Mouse (Mus musculus) midbrain, embryonic 14.5 days (tissue): ENCODE measurements around the gene Tshz3. TPM values are rescaled to one million over a fixed set of nuclear protein-coding genes. Genes with fewer than 3 reads are reported as not detected.

Source experiments
- ATAC-seq: fragments of 200-750 bp; cut with Nextera tagmentation; 2 replicates; pipeline ENCODE4 v1.8.0; 2017; ENCODE audit warnings: moderate number of reproducible peaks, moderate library complexity; ENCODE audit not compliant: low FRiP score, low TSS enrichment
- DNase-seq: peaks from one replicate; pipeline ENCODE4 v3.0.0-alpha.2; 2015
- H3K27ac ChIP-seq: fragments of 300-500 bp; sonication (generic); replicated peaks from 2 replicates; pipeline ENCODE4 v1.5.1; 2014; ENCODE audit warnings: mild to moderate bottlenecking, low read depth, low read length, moderate library complexity
- H3K27me3 ChIP-seq: fragments of 300-500 bp; sonication (generic); 2 replicates; pipeline ENCODE4 v1.6.1; 2014; ENCODE audit warnings: low read length, control low read depth, mixed read lengths; ENCODE audit not compliant: control insufficient read depth, insufficient read depth
- H3K36me3 ChIP-seq: fragments of 300-500 bp; sonication (generic); 2 replicates; pipeline ENCODE4 v1.6.1; 2014; ENCODE audit warnings: low read length, control low read depth; ENCODE audit not compliant: control insufficient read depth, insufficient read depth
- H3K4me1 ChIP-seq: fragments of 300-500 bp; sonication (generic); 2 replicates; pipeline ENCODE4 v1.6.1; 2014; ENCODE audit warnings: mild to moderate bottlenecking, antibody characterized with exemption, low read length, control low read depth; ENCODE audit not compliant: control insufficient read depth, insufficient read depth
- H3K4me2 ChIP-seq: fragments of 300-500 bp; sonication (generic); 2 replicates; pipeline ENCODE4 v1.6.1; 2014; ENCODE audit warnings: mild to moderate bottlenecking, low read length, moderate library complexity
- H3K4me3 ChIP-seq: fragments of 300-500 bp; sonication (generic); replicated peaks from 2 replicates; pipeline ENCODE4 v1.5.1; 2014; ENCODE audit warnings: low read depth, low read length
- H3K9ac ChIP-seq: fragments of 300-500 bp; sonication (generic); replicated peaks from 2 replicates; pipeline ENCODE4 v1.6.1; 2014; ENCODE audit warnings: mild to moderate bottlenecking, low read length, moderate library complexity
- H3K9me3 ChIP-seq: fragments of 300-500 bp; sonication (generic); 2 replicates; pipeline ENCODE4 v1.6.1; 2016; ENCODE audit warnings: low read length, control low read depth, mixed read lengths; ENCODE audit not compliant: control insufficient read depth
- WGBS: fragments of 180-500 bp; shearing (Covaris S2); extraction: QIAGEN DNeasy Blood & Tissue Kit; methylation state at CpG from one replicate; pipeline ENCODE4 v1.1.7; 2014; 5-methylcytosine and 5-hydroxymethylcytosine counted together
- polyA plus RNA-seq: library from polyadenylated mRNA; unstranded; fragments of >200 nt; fragmentation: Nextera tagmentation; extraction: Ambion mirVana; gene quantifications from 2 replicates; pipeline ENCODE4 v1.2.1, GENCODE M21; 2014

Gene Tshz3
- polyA plus RNA-seq, 1 experiment from 2014 or later = 13.6 TPM

DNA sequence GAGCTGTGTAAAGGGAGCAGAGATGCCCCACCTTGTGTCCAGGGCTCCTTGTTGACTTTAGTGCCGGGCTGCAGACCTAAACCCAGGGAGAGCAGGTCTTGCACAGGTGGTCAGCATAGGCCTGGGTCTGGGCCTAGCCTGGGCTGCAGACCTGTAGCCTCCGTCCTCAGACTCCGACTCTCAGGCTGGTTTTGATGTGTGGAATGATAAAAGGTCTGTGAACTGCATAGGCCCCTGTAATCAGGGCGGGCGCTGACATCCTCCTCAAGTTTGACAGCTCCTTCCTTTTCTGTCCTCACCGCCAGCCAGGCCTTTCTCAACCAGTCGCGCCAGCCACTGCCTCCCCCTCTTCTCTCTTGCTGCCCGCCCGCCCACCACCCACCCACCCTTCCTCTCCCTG, 8.7 kb downstream of the Tshz3 start:
- no peak for DNase-seq
- WGBS = 25% methylated on average over 10 of the region's 10 CpGs
- ATAC-seq = peak; percentile 49; the same call in 1 of the 2 replicates
- Histone ChIP-seq H3K4me2 (0 out of 2 replicates have a peak overlapping the region, but pooled peaks have one; percentile 1), H3K36me3 (no peaks in the 10 kb centered on the region), H3K9ac (no peak overlapping the region; the same call in 1 of the 2 replicates), H3K9me3 (no peaks in the 10 kb centered on the region), H3K27ac (no peak overlapping the region), H3K27me3 (no peaks in the 10 kb centered on the region), H3K4me3 (no peak overlapping the region), H3K4me1 (peaks cover 31% of the 10 kb centered on the region)

DNA sequence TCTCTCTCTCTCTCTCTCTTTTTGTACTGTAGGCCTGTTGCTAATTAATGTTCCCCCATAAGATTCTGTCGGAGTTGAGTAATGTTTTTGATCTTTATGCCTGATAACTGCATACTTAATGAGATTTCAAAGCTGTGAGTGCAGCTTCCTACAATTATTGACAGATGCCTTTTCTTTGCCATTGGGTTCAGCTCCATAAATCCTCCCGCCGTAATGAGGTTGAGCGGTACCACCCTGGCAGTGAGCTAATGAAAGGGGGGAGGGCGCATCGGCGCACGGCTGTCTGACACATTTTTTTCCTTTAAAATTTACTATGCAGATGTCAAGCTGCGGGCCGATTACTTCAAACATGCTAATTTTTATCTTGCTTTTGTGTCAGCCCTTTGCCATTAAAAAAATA, 9.3 kb downstream of the Tshz3 start:
- WGBS = 13% methylated on average over 10 of the region's 10 CpGs
- H3K27me3 ChIP-seq = no peaks in the 10 kb centered on the region
- 0 out of 2 replicates have a peak overlapping the region, but pooled peaks have one; percentile 2 for H3K9ac ChIP-seq
- H3K9me3 ChIP-seq = no peaks in the 10 kb centered on the region
- H3K27ac ChIP-seq = no peak overlapping the region
- H3K36me3 ChIP-seq = no peaks in the 10 kb centered on the region
- DNase-seq (peak; percentile 72), ATAC-seq (peak; percentile 62; the same call in 1 of the 2 replicates)
- peak overlapping the region; percentile 36 for H3K4me2 ChIP-seq
- no peak overlapping the region for H3K4me3 ChIP-seq
- peaks cover 31% of the 10 kb centered on the region for H3K4me1 ChIP-seq

DNA sequence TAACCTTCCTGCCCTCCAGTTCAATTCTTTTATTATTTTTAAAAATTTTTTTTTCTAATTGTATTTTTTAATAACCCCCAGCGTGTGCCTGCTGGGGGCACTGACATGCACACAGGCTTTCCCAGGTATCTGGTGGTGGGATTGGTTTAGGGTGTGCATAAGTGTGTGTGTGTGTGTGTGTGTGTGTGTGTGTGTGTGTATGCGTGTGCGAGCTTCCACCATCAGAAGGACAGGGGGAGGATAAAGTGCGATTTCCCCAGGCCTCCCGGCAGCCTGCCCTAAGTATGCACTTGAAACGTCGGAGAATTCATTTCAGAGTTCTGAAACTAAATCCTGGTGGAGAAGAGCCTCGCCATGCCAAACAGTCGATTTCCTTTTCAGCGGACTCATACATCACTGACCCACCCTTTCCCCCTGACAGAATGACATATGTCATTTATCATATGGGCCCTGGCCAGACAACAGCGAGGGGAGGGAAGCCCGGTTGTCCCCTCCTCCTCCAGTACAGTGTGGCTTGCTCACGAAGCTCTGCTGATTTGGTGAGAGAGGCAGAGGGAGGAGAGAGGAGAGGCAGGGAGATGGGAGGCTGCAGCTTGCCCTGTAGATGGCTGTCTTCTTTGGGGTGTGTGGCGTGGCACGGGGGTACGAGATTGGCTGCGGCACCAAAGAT, 9.9 kb downstream of the Tshz3 start:
- Histone ChIP-seq H3K4me3 (no peak overlapping the region), H3K27me3 (no peaks in the 10 kb centered on the region), H3K9ac (0 out of 2 replicates have a peak overlapping the region, but pooled peaks have one; percentile 4), H3K4me2 (peak overlapping the region; percentile 36), H3K9me3 (no peaks in the 10 kb centered on the region), H3K27ac (peak overlapping the region; percentile 72), H3K4me1 (peaks cover 31% of the 10 kb centered on the region), H3K36me3 (no peaks in the 10 kb centered on the region)
- ATAC-seq = no peak
- no peak for DNase-seq
- WGBS = 44% methylated on average over 17 of the region's 17 CpGs

DNA sequence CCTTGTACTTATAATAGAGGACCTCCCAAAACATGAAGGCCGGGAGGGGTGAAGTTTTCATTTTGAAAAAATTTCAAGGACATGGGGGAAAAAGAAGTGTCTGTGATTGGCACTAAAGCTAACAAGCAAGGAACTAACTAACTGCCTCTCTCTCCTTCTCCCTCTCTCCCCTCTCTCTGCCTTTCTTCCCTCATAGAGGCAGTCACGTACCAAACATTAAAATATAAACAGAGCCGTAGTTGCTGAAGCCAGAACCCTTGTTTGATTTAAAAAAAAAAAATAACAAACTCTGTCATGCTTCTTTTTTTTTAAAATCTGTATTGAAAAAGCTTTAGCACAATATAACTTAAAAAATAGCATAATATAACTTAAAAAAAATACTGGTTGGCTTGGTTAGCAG, 10.9 kb downstream of the Tshz3 start:
- Histone ChIP-seq H3K4me1 (peaks cover 31% of the 10 kb centered on the region), H3K36me3 (no peaks in the 10 kb centered on the region), H3K4me3 (no peak overlapping the region), H3K27me3 (no peaks in the 10 kb centered on the region), H3K9me3 (no peaks in the 10 kb centered on the region), H3K27ac (no peak overlapping the region), H3K9ac (no peak overlapping the region), H3K4me2 (no peak overlapping the region)
- ATAC-seq = no peak
- 71% methylated on average over 3 of the region's 3 CpGs for WGBS
- no peak for DNase-seq

DNA sequence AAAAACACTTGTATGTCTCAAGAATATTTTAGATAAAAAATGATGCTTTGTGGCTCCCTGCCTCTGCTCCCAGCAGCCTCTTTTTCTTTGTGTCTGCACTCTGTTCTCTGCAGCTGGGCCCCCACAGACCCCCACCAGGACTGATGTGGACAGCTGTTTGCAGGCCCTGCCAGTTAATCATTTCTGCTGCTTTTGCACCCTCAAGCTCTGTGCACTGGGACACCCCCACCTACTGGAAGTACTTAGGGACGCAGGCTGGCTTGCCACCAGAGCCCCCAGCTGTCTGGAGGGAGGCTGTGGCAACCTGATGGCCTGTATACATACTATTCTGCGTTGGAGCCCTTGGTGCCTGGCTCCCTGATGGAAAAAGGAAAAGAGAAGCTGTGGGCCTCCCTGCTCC, 11.3 kb downstream of the Tshz3 start:
- no peak for ATAC-seq
- no peak overlapping the region; the same call in 1 of the 2 replicates for H3K9ac ChIP-seq

DNA sequence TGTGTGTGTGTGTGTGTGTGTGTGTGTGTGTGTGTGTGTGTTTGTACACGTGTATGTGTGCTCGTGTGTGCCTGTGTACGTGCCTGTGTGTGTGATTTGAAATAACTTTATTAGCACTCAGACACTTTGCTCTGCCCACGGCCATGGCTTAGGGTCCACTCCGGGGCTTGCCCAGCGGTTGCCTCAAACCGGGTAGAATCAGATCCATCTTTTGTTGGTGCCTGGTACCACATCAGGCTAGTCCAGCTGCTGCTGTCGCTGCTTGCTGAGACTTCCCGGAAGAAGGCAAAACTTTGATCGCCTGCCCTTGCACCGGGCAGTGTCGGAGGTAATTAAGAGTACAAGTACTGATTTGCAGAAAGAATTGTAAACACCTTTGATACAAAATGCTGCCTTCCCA, 12.1 kb downstream of the Tshz3 start:
- Histone ChIP-seq H3K27ac (no peak overlapping the region), H3K9me3 (no peaks in the 10 kb centered on the region)
- no peak for ATAC-seq

More for the DNA sequence above, 11.3 kb downstream of the Tshz3 start:
- no peak overlapping the region for H3K4me2 ChIP-seq
- H3K27me3 ChIP-seq = no peaks in the 10 kb centered on the region
- H3K4me1 ChIP-seq = peaks cover 31% of the 10 kb centered on the region
- no peaks in the 10 kb centered on the region for H3K36me3 ChIP-seq
- WGBS = 19% methylated on average over 2 of the region's 2 CpGs
- no peak overlapping the region for H3K4me3 ChIP-seq
- DNase-seq = peak; percentile 59
- H3K27ac ChIP-seq = no peak overlapping the region
- H3K9me3 ChIP-seq = no peaks in the 10 kb centered on the region

DNA sequence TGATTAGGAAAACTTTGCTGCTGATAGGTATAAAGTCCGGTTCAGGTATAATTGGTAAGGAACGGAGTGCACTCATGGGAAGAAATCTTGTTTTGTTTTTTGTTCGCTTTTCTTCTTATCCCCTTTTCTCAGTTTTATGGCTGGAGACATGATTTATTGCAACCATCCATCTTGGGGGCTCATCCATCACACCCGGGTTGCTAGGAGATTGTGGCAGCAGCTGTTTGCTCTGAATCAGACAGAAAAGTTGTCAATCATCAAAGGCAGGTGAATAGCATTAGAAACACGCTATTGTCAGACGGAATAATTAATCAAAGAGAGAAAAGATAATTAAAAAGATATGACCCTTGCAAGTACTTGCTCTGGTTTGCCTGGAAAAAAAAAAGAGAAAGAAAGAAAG, 12.5 kb downstream of the Tshz3 start:
- no peak for ATAC-seq
- DNase-seq = no peak
- Histone ChIP-seq H3K9ac (no peak overlapping the region), H3K4me1 (peaks cover 30% of the 10 kb centered on the region), H3K9me3 (no peaks in the 10 kb centered on the region), H3K36me3 (no peaks in the 10 kb centered on the region), H3K4me3 (no peak overlapping the region), H3K27me3 (no peaks in the 10 kb centered on the region), H3K27ac (no peak overlapping the region), H3K4me2 (no peak overlapping the region)
- 35% methylated on average over 6 of the region's 6 CpGs for WGBS

More for the DNA sequence above, 12.1 kb downstream of the Tshz3 start:
- WGBS = 35% methylated on average over 12 of the region's 12 CpGs
- no peaks in the 10 kb centered on the region for H3K36me3 ChIP-seq
- H3K27me3 ChIP-seq = no peaks in the 10 kb centered on the region
- H3K9ac ChIP-seq = no peak overlapping the region
- DNase-seq = no peak
- no peak overlapping the region for H3K4me3 ChIP-seq
- no peak overlapping the region for H3K4me2 ChIP-seq
- H3K4me1 ChIP-seq = peaks cover 31% of the 10 kb centered on the region

DNA sequence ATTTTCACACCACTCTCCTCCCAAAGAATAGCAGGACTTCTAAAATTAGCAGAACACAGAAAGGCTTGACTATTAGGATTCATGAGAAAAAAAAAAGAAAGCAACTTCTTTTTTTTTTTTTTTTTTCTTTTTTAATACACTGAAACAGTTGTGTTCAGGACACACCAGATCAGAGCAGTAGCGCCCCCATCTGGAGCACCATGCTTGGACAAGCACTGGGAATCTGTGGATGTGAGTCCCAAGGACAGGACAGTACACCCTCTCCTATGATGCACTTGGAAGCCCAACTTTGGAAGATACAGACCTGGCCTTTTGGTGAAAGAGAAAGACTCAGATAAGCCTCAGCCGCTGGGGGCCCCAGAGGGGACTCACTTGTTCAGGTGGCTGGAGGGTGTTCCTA, 13.8 kb downstream of the Tshz3 start:
- H3K4me3 ChIP-seq = no peak overlapping the region
- H3K27me3 ChIP-seq = no peaks in the 10 kb centered on the region
- 62% methylated on average over 2 of the region's 2 CpGs for WGBS
- H3K9ac ChIP-seq = no peak overlapping the region
- no peak overlapping the region for H3K27ac ChIP-seq
- ATAC-seq (no peak), DNase-seq (no peak)
- H3K36me3 ChIP-seq = no peaks in the 10 kb centered on the region
- H3K4me1 ChIP-seq = peaks cover 23% of the 10 kb centered on the region
- no peaks in the 10 kb centered on the region for H3K9me3 ChIP-seq
- no peak overlapping the region for H3K4me2 ChIP-seq

DNA sequence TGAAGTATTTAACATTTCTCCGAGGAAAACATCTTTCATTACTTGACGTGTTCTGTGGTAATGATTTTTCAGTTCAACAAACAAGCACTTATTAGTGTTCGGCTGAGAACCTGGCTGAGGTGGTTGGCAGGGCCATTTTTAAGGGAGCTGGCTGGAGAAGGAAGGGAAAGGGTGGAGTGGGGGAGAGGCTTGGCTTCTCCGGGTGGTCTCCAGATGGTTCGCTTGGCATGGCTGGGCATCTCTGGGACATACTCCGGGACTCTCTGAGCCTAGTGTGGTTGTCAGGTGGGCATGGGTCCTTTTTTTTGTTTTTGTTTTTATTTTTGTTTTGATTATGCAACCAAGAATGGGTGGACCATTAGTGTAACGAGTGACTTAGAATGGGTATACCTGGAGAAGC, 16.4 kb downstream of the Tshz3 start:
- Histone ChIP-seq H3K4me1 (peaks cover 8% of the 10 kb centered on the region), H3K4me3 (no peak overlapping the region), H3K9me3 (no peaks in the 10 kb centered on the region), H3K27ac (no peak overlapping the region), H3K36me3 (no peaks in the 10 kb centered on the region), H3K27me3 (no peaks in the 10 kb centered on the region), H3K4me2 (no peak overlapping the region), H3K9ac (no peak overlapping the region)
- ATAC-seq (no peak), DNase-seq (no peak)
- 81% methylated on average over 7 of the region's 7 CpGs for WGBS
